Mouse (Mus musculus) thymus, adult 2 months (tissue): Measurements from ENCODE around the gene Dhtkd1.

Source experiments
- CTCF ChIP-seq: fragments of 200-500 bp; IDR thresholded peaks from 2 replicates; pipeline ENCODE4 v1.5.1; 2012; ENCODE audit warnings: mild to moderate bottlenecking, control low read depth, low read length, moderate library complexity, borderline replicate concordance; ENCODE audit not compliant: control insufficient read depth, poor library complexity, insufficient read depth; ENCODE audit errors: extremely low read depth
- POLR2A ChIP-seq: fragments of 200-500 bp; IDR thresholded peaks from 2 replicates; pipeline ENCODE4 v1.6.1; 2012; ENCODE audit warnings: mild to moderate bottlenecking, low read length, control low read depth, moderate library complexity; ENCODE audit not compliant: control insufficient read depth, poor library complexity, insufficient read depth; ENCODE audit errors: extremely low read depth

- TF ChIP-seq CTCF (no peak), POLR2A (no peak)
Observed at GRCm38 (mm10) chr2:5906092-5906491, 36.5 kb downstream of the Dhtkd1 start.
